Mouse (Mus musculus) neural tube, embryonic 10.5 days (tissue): ENCODE measurements around the gene Gdf15.

Source experiments
- DNase-seq: peaks from one replicate; pipeline ENCODE4 v3.0.0-alpha.2; 2017; ENCODE audit warnings: low spot score; ENCODE audit errors: extremely low spot score

The Gdf15 gene

GRCm38 (mm10) chr8:70657214-70657613, 25.0 kb upstream of the Gdf15 start:
- no peak for DNase-seq

GRCm38 (mm10) chr8:70656193-70656790, 24.0 kb upstream of the Gdf15 start:
- DNase-seq, result peak; percentile 63

- no peak for DNase-seq
Measured at GRCm38 (mm10) chr8:70655469-70655868, 23.2 kb upstream of the Gdf15 start.

GRCm38 (mm10) chr8:70654121-70654520, 21.9 kb upstream of the Gdf15 start:
- DNase-seq, result no peak

GRCm38 (mm10) chr8:70653226-70653625, 21.0 kb upstream of the Gdf15 start:
- no peak for DNase-seq

- no peak for DNase-seq
Measured at GRCm38 (mm10) chr8:70650351-70650750, 18.1 kb upstream of the Gdf15 start.

GRCm38 (mm10) chr8:70649324-70649723, 17.1 kb upstream of the Gdf15 start:
- DNase-seq, result no peak

GRCm38 (mm10) chr8:70648921-70649320, 16.7 kb upstream of the Gdf15 start:
- no peak for DNase-seq

GRCm38 (mm10) chr8:70648164-70648442, 15.8 kb upstream of the Gdf15 start:
- DNase-seq, result no peak

- peak; percentile 62 for DNase-seq
Measured at GRCm38 (mm10) chr8:70647343-70648163, 15.3 kb upstream of the Gdf15 start.

- DNase-seq, result no peak
Measured at GRCm38 (mm10) chr8:70646775-70647174, 14.5 kb upstream of the Gdf15 start.

GRCm38 (mm10) chr8:70646369-70646768, 14.1 kb upstream of the Gdf15 start:
- DNase-seq, result no peak

- DNase-seq, result no peak
Measured at GRCm38 (mm10) chr8:70645501-70646224, 13.4 kb upstream of the Gdf15 start.

- no peak for DNase-seq
Measured at GRCm38 (mm10) chr8:70644065-70644464, 11.8 kb upstream of the Gdf15 start.

- DNase-seq, result no peak
Measured at GRCm38 (mm10) chr8:70643019-70643418, 10.8 kb upstream of the Gdf15 start.

- DNase-seq, result no peak
Measured at GRCm38 (mm10) chr8:70638752-70639151, 6.5 kb upstream of the Gdf15 start.

GRCm38 (mm10) chr8:70636838-70637237, 4.6 kb upstream of the Gdf15 start:
- DNase-seq, result no peak

- no peak for DNase-seq
Measured at GRCm38 (mm10) chr8:70635527-70635926, 3.3 kb upstream of the Gdf15 start.

- DNase-seq, result no peak
Measured at GRCm38 (mm10) chr8:70634066-70634465, 1.8 kb upstream of the Gdf15 start.

GRCm38 (mm10) chr8:70631436-70631835, 820 bp downstream of the Gdf15 start:
- no peak for DNase-seq

- DNase-seq, result peak; percentile 37
Measured at GRCm38 (mm10) chr8:70630532-70631381, 1.5 kb downstream of the Gdf15 start.
